Mouse (Mus musculus): ENCODE data around the gene Snd1.

- TF ChIP-seq CTCF (conservative IDR thresholded peaks at IDR 0.05 in 1 of 2, IDR thresholded peaks at IDR 0.05 in 1 of 2; ENCODE audit: low read depth in 2 of 2, low read length in 2 of 2): no peak
- TF ChIP-seq USF1 (IDR thresholded peaks at IDR 0.05; ENCODE audit: low read depth, low read length): no peak
- no peak for TF ChIP-seq NRF1 (IDR thresholded peaks at IDR 0.05; ENCODE audit: low read depth, low read length)
- no peak for TF ChIP-seq USF2 (conservative IDR thresholded peaks at IDR 0.05; ENCODE audit: low read depth, low read length)
- no peak for TF ChIP-seq MAX (IDR thresholded peaks at IDR 0.05; ENCODE audit: low read length)
- TF ChIP-seq EP300 (IDR thresholded peaks at IDR 0.05; ENCODE audit: low read length): no peak
- no peak for TF ChIP-seq HCFC1 (IDR thresholded peaks at IDR 0.05; ENCODE audit: low read depth, low read length)
These were observed 124.2 kb downstream of the Snd1 start for GRCm38 (mm10) chr6:28599120-28599519.
